Mouse (Mus musculus): Measurements from ENCODE around the gene Rbm33.

DNA sequence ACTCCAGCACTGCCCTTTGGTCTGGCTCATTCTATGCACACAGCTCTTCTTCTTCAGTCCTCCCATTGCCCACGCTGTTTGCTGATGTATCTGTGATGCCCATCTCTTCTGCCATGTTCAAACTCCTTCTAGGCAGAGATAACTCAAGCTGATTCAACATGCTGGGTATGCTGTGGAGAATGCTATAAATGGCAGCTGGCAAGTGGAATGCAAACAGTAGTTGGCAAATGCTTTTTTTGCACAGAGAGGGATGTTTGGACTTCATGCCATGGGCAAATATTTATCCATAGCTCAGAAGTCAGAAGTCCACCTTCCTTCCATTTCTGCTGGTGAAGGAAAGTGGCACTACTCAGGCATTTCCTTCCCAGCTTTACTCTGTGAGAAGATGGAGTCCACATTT is 14.2 kb upstream of the Rbm33 start:
- no peak for TF ChIP-seq CTCF (conservative IDR thresholded peaks at IDR 0.05; ENCODE audit: insufficient read depth, insufficient read length, low read depth, low read length)
- no peak for TF ChIP-seq POLR2A (IDR thresholded peaks at IDR 0.05; ENCODE audit: low read depth, low read length)
